Mouse (Mus musculus): ENCODE results near the gene Zfand2b. TPM values are rescaled to one million over a fixed set of nuclear protein-coding genes. Genes with fewer than 3 reads are reported as not detected.

Zfand2b gene
- polyA plus RNA-seq (2015; fragmentation: Illumina TruSeq; extraction: RNeasy Lipid Tissue Mini Kit (QIAGEN cat#74804); ENCODE audit: insufficient read depth, low read depth, low replicate concordance): 12.2 TPM

GRCm38 (mm10) chr1:75168472-75169464, at the start of gene Zfand2b:
Gene Zfand2b, plus strand, starts transcription at chr1:75168646.

GRCm38 (mm10) chr1:75124346-75125321, 43.8 kb upstream of the Zfand2b start, which contains the start of gene Nhej1:
Gene Nhej1, minus strand, starts transcription at chr1:75125200.

GRCm38 (mm10) chr1:75133421-75134207, 34.8 kb upstream of the Zfand2b start, which contains the start of gene Slc23a3:
Gene Slc23a3, minus strand, starts transcription at chr1:75133890.

GRCm38 (mm10) chr1:75142301-75143261, 25.9 kb upstream of the Zfand2b start, which contains the start of the genes Cnppd1 and Retreg2:
Gene Cnppd1, minus strand, starts transcription at chr1:75142711.
Gene Retreg2, plus strand, starts transcription at chr1:75142778.

GRCm38 (mm10) chr1:75180105-75180590, 11.7 kb downstream of the Zfand2b start, which contains the start of gene Abcb6:
Gene Abcb6, minus strand, starts transcription at chr1:75180392.

GRCm38 (mm10) chr1:75191622-75192402, 23.4 kb downstream of the Zfand2b start, which contains the start of the genes Ankzf1 and Atg9a:
Gene Ankzf1, plus strand, starts transcription at chr1:75192151.
Gene Atg9a, minus strand, starts transcription at chr1:75192196.

GRCm38 (mm10) chr1:75210136-75211087, 42.0 kb downstream of the Zfand2b start, which contains the start of the genes Glb1l and Stk16:
Gene Glb1l, minus strand, starts transcription at chr1:75210813.
Gene Stk16, plus strand, starts transcription at chr1:75210838.

GRCm38 (mm10) chr1:75219531-75219930, 51.1 kb downstream of the Zfand2b start, which contains the start of gene Tuba4a:
Gene Tuba4a, minus strand, starts transcription at chr1:75219865.

Other genes with a start within 250 kb of the Zfand2b start
- not detected for gene Cfap65, start 233.0 kb upstream of the Zfand2b start, polyA plus RNA-seq (2015; fragmentation: Illumina TruSeq; extraction: RNeasy Lipid Tissue Mini Kit (QIAGEN cat#74804); ENCODE audit: insufficient read depth, low read depth, low replicate concordance)
- gene Ihh, start 217.0 kb upstream of the Zfand2b start, polyA plus RNA-seq (2015; fragmentation: Illumina TruSeq; extraction: RNeasy Lipid Tissue Mini Kit (QIAGEN cat#74804); ENCODE audit: insufficient read depth, low read depth, low replicate concordance): not detected
- gene Nhej1, start 43.4 kb upstream of the Zfand2b start, polyA plus RNA-seq (2015; fragmentation: Illumina TruSeq; extraction: RNeasy Lipid Tissue Mini Kit (QIAGEN cat#74804); ENCODE audit: insufficient read depth, low read depth, low replicate concordance): 1.1 TPM
- gene Slc23a3, start 34.8 kb upstream of the Zfand2b start, polyA plus RNA-seq (2015; fragmentation: Illumina TruSeq; extraction: RNeasy Lipid Tissue Mini Kit (QIAGEN cat#74804); ENCODE audit: insufficient read depth, low read depth, low replicate concordance): 1.2 TPM
- gene Cnppd1, start 25.9 kb upstream of the Zfand2b start, polyA plus RNA-seq (2015; fragmentation: Illumina TruSeq; extraction: RNeasy Lipid Tissue Mini Kit (QIAGEN cat#74804); ENCODE audit: insufficient read depth, low read depth, low replicate concordance): 19.2 TPM
- 24.8 TPM for gene Retreg2, start 25.9 kb upstream of the Zfand2b start, polyA plus RNA-seq (2015; fragmentation: Illumina TruSeq; extraction: RNeasy Lipid Tissue Mini Kit (QIAGEN cat#74804); ENCODE audit: insufficient read depth, low read depth, low replicate concordance)
- 14.2 TPM for gene Abcb6, start 11.7 kb downstream of the Zfand2b start, polyA plus RNA-seq (2015; fragmentation: Illumina TruSeq; extraction: RNeasy Lipid Tissue Mini Kit (QIAGEN cat#74804); ENCODE audit: insufficient read depth, low read depth, low replicate concordance)
- 9.4 TPM for gene Ankzf1, start 23.5 kb downstream of the Zfand2b start, polyA plus RNA-seq (2015; fragmentation: Illumina TruSeq; extraction: RNeasy Lipid Tissue Mini Kit (QIAGEN cat#74804); ENCODE audit: insufficient read depth, low read depth, low replicate concordance)
- 7.1 TPM for gene Atg9a, start 23.6 kb downstream of the Zfand2b start, polyA plus RNA-seq (2015; fragmentation: Illumina TruSeq; extraction: RNeasy Lipid Tissue Mini Kit (QIAGEN cat#74804); ENCODE audit: insufficient read depth, low read depth, low replicate concordance)
- 4.2 TPM for gene Glb1l, start 42.2 kb downstream of the Zfand2b start, polyA plus RNA-seq (2015; fragmentation: Illumina TruSeq; extraction: RNeasy Lipid Tissue Mini Kit (QIAGEN cat#74804); ENCODE audit: insufficient read depth, low read depth, low replicate concordance)
- 22.9 TPM for gene Stk16, start 42.2 kb downstream of the Zfand2b start, polyA plus RNA-seq (2015; fragmentation: Illumina TruSeq; extraction: RNeasy Lipid Tissue Mini Kit (QIAGEN cat#74804); ENCODE audit: insufficient read depth, low read depth, low replicate concordance)
- 23.9 TPM for gene Tuba4a, start 51.2 kb downstream of the Zfand2b start, polyA plus RNA-seq (2015; fragmentation: Illumina TruSeq; extraction: RNeasy Lipid Tissue Mini Kit (QIAGEN cat#74804); ENCODE audit: insufficient read depth, low read depth, low replicate concordance)
- gene A630095N17Rik, start 63.5 kb downstream of the Zfand2b start, polyA plus RNA-seq (2015; fragmentation: Illumina TruSeq; extraction: RNeasy Lipid Tissue Mini Kit (QIAGEN cat#74804); ENCODE audit: insufficient read depth, low read depth, low replicate concordance): not detected
- 13.9 TPM for gene Dnajb2, start 67.8 kb downstream of the Zfand2b start, polyA plus RNA-seq (2015; fragmentation: Illumina TruSeq; extraction: RNeasy Lipid Tissue Mini Kit (QIAGEN cat#74804); ENCODE audit: insufficient read depth, low read depth, low replicate concordance)
- 16.1 TPM for gene Ptprn, start 95.9 kb downstream of the Zfand2b start, polyA plus RNA-seq (2015; fragmentation: Illumina TruSeq; extraction: RNeasy Lipid Tissue Mini Kit (QIAGEN cat#74804); ENCODE audit: insufficient read depth, low read depth, low replicate concordance)
- 153 TPM for gene Resp18, start 109.8 kb downstream of the Zfand2b start, polyA plus RNA-seq (2015; fragmentation: Illumina TruSeq; extraction: RNeasy Lipid Tissue Mini Kit (QIAGEN cat#74804); ENCODE audit: insufficient read depth, low read depth, low replicate concordance)
- 22.2 TPM for gene Dnpep, start 149.3 kb downstream of the Zfand2b start, polyA plus RNA-seq (2015; fragmentation: Illumina TruSeq; extraction: RNeasy Lipid Tissue Mini Kit (QIAGEN cat#74804); ENCODE audit: insufficient read depth, low read depth, low replicate concordance)
- gene Des, start 191.7 kb downstream of the Zfand2b start, polyA plus RNA-seq (2015; fragmentation: Illumina TruSeq; extraction: RNeasy Lipid Tissue Mini Kit (QIAGEN cat#74804); ENCODE audit: insufficient read depth, low read depth, low replicate concordance): 10.5 TPM
- gene Speg, start 206.7 kb downstream of the Zfand2b start, polyA plus RNA-seq (2015; fragmentation: Illumina TruSeq; extraction: RNeasy Lipid Tissue Mini Kit (QIAGEN cat#74804); ENCODE audit: insufficient read depth, low read depth, low replicate concordance): 4.0 TPM